Mouse (Mus musculus): ENCODE results near the gene Gm20773. TPM values are rescaled to one million over a fixed set of nuclear protein-coding genes. Genes with fewer than 3 reads are reported as not detected.
"Not testable (repeated sequence)": the region's sequence is repeated elsewhere in the genome, so short reads cannot be mapped to it uniquely, and the experiment has no call there.

Gene Gm20773
- total RNA-seq (2021): not detected
- long read RNA-seq, experiment 1: 0 reads
- long read RNA-seq, experiment 2: 0 reads

DNA sequence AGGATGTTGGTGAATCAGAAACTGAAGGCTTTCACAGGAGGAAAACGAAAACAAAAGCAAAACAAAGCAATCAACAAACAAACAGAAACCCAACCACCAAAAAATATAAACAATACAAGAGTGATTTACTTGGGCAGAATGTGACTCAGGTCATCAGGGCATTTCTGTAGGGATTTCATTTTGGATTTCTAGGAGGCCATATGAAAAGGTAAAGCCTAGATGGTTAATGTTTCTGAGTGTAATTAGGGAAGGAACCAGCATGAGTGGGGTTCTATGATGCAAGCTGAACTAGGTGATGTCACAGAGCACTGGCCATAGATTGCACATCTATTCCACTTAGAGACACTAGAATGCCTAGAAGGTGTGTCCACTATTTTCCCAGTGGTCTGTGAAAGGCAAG is at the start of gene Gm20773:
TSS of gene Gm20773 (plus strand) at position 301 of the 400 bp plus-strand sequence.
- not testable (repeated sequence) for DNase-seq

DNA sequence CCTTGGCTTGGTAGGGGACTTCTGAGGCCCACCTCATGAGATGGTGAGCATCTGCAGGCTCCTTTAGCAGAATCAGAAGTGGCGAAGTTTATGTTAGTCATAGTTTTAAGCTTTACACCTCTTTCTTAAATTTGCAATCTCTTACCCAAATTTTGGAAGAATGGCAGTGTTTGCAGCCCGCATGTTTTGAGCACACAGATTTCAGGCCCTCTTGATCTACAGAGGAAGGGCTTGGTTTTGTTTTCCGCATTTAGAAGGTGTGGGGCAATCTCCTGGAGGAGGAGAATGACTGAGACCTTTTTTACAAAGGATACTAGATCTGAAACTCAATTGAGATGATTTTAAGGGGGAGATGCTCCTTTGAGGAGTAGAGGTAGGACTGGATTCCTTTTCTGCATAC is 28.3 kb upstream of the Gm20773 start, which contains the start of gene Gm21866:
TSS of gene Gm21866 (minus strand) at position 101 of the 400 bp plus-strand sequence.
- DNase-seq: not testable (repeated sequence)

Other genes starting within 250 kb of the Gm20773 start
- not detected for gene Gm21440, start 241.6 kb upstream of the Gm20773 start, total RNA-seq (2021)
- not detected for gene Gm21454, start 241.6 kb upstream of the Gm20773 start, total RNA-seq (2021)
- not detected for gene Gm21725, start 145.0 kb upstream of the Gm20773 start, total RNA-seq (2021)
- not detected for gene Gm21866, start 28.4 kb upstream of the Gm20773 start, total RNA-seq (2021)

Measured in gastrocnemius, postnatal 25 days (tissue).